Mouse (Mus musculus) gastrocnemius, postnatal 14 days (tissue): ENCODE results near the gene Rbpms2. TPM values are rescaled to one million over a fixed set of nuclear protein-coding genes. Genes with fewer than 3 reads are reported as not detected.
A peak's percentile ranks its signal among the peaks of the same experiment; 100 is the strongest.
"Not testable (repeated sequence)": the region's sequence is repeated elsewhere in the genome, so short reads cannot be mapped to it uniquely, and the experiment has no call there.

Experiments
- DNase-seq: peaks from one replicate; pipeline ENCODE4 v3.0.0; 2021; ENCODE audit warnings: mixed read lengths
- intact Hi-C: fragments of 180-260 bp; cut with DNase I; formaldehyde crosslinking; loops from one replicate; pipeline ENCODE4 v1.15.1; 2025; ENCODE audit warnings: low total_unique reads
- total RNA-seq, 2 experiments: library from RNA; stranded (reverse); gene quantifications; 2 replicates each; pipeline ENCODE4 v1.2.3; 2021

Gene Rbpms2
- total RNA-seq, 2 experiments from 2014 or later, result 2.2 to 2.6 TPM

GRCm38 (mm10) chr9:65681634-65681940 is 52.1 kb downstream of the Rbpms2 start:
- no peak for DNase-seq
- intact Hi-C loops, result no loop called here

GRCm38 (mm10) chr9:65682183-65682582 is 52.7 kb downstream of the Rbpms2 start:
- intact Hi-C loops, result no loop called here
- DNase-seq, result no peak

GRCm38 (mm10) chr9:65682994-65683393 is 53.5 kb downstream of the Rbpms2 start:
- no peak for DNase-seq
- intact Hi-C loops, result no loop called here

- DNase-seq, result no peak
- intact Hi-C loops, result no loop called here
Observed at GRCm38 (mm10) chr9:65684704-65685103, 55.3 kb downstream of the Rbpms2 start.

GRCm38 (mm10) chr9:65689869-65690268 is 60.4 kb downstream of the Rbpms2 start:
- not testable (repeated sequence) for DNase-seq
- intact Hi-C loops, result loop anchor here (10.0 kb wide), 1 partner anchor 145 kb away; no protein-coding TSS in a partner anchor

GRCm38 (mm10) chr9:65692466-65692865 is 63.0 kb downstream of the Rbpms2 start:
- no peak for DNase-seq
- intact Hi-C loops, result loop anchor here (10.0 kb wide), 1 partner anchor 142 kb away; no protein-coding TSS in a partner anchor

- intact Hi-C loops, result loop anchor here (10.0 kb wide), 1 partner anchor 142 kb away; no protein-coding TSS in a partner anchor
- DNase-seq, result no peak
Observed at GRCm38 (mm10) chr9:65692959-65693603, 63.6 kb downstream of the Rbpms2 start.

- no peak for DNase-seq
- intact Hi-C loops, result loop anchor here (10.0 kb wide), 1 partner anchor 139 kb away; no protein-coding TSS in a partner anchor
Observed at GRCm38 (mm10) chr9:65695646-65696045, 66.2 kb downstream of the Rbpms2 start.

- intact Hi-C loops, result loop anchor here (10.0 kb wide), 1 partner anchor 138 kb away; no protein-coding TSS in a partner anchor
- DNase-seq, result no peak
Observed at GRCm38 (mm10) chr9:65696337-65696736, 66.9 kb downstream of the Rbpms2 start.

- intact Hi-C loops, result loop anchor here (10.0 kb wide), 1 partner anchor 137 kb away; no protein-coding TSS in a partner anchor
- DNase-seq, result no peak
Observed at GRCm38 (mm10) chr9:65697356-65697755, 67.9 kb downstream of the Rbpms2 start.

GRCm38 (mm10) chr9:65697992-65698391 is 68.5 kb downstream of the Rbpms2 start:
- DNase-seq, result no peak
- intact Hi-C loops, result loop anchor here (10.0 kb wide), 1 partner anchor 137 kb away; no protein-coding TSS in a partner anchor

- DNase-seq, result no peak
- intact Hi-C loops, result no loop called here
Observed at GRCm38 (mm10) chr9:65700504-65700903, 71.1 kb downstream of the Rbpms2 start.

- intact Hi-C loops, result no loop called here
- DNase-seq, result peak; percentile 23
Observed at GRCm38 (mm10) chr9:65702286-65702685, 72.8 kb downstream of the Rbpms2 start.

GRCm38 (mm10) chr9:65703241-65703640 is 73.8 kb downstream of the Rbpms2 start:
- DNase-seq, result no peak
- intact Hi-C loops, result no loop called here

GRCm38 (mm10) chr9:65703926-65704595 is 74.6 kb downstream of the Rbpms2 start:
- no peak for DNase-seq
- intact Hi-C loops, result no loop called here

Other genes starting within 250 kb of the Rbpms2 start
- 10 to 100 TPM in 1 of 2 experiments, 1 to 10 TPM in 1; 5.5 to 10.2 TPM for gene Kbtbd13, start 238.0 kb upstream of the Rbpms2 start, total RNA-seq
- 1 to 10 TPM; 6.7 to 7.7 TPM for gene Rasl12, start 231.1 kb upstream of the Rbpms2 start, total RNA-seq
- not detected for gene Slc51b, start 206.7 kb upstream of the Rbpms2 start, total RNA-seq
- gene Mtfmt, start 193.9 kb upstream of the Rbpms2 start, total RNA-seq, result 1 to 10 TPM; 4.7 to 5.9 TPM
- 10 to 100 TPM; 23.8 to 29.2 TPM for gene Spg21, start 168.7 kb upstream of the Rbpms2 start, total RNA-seq
- gene Ankdd1a, start 109.5 kb upstream of the Rbpms2 start, total RNA-seq, result not detected
- gene Plekho2, start 49.6 kb upstream of the Rbpms2 start, total RNA-seq, result 10 to 100 TPM in 1 of 2 experiments, 1 to 10 TPM in 1; 8.3 to 10.7 TPM
- under 1 TPM; 0.44 to 0.57 TPM for gene Pif1, start 42.5 kb upstream of the Rbpms2 start, total RNA-seq
- 100 to 1,000 TPM; 258 to 262 TPM for gene Oaz2, start 38.4 kb downstream of the Rbpms2 start, total RNA-seq
- gene Zfp609, start 197.9 kb downstream of the Rbpms2 start, total RNA-seq, result 10 to 100 TPM; 15.8 to 18.8 TPM